Mouse (Mus musculus) myocyte (in vitro differentiated cells): Measurements from ENCODE around the gene Hoxa3. TPM values are rescaled to one million over a fixed set of nuclear protein-coding genes. Genes with fewer than 3 reads are reported as not detected.

Source experiments
- H3K27me3 ChIP-seq: one replicate; pipeline ENCODE4 v1.6.1; 2011; ENCODE audit not compliant: control insufficient read depth, insufficient read depth, insufficient read length
- H3K36me3 ChIP-seq: one replicate; pipeline ENCODE4 v1.6.1; 2011; ENCODE audit not compliant: control insufficient read depth, insufficient read depth
- H3K4me2 ChIP-seq: one replicate; pipeline ENCODE4 v1.6.1; 2011; ENCODE audit warnings: low read depth, control low read depth
- H3K4me3 ChIP-seq: one replicate; pipeline ENCODE4 v1.5.1; 2011; ENCODE audit warnings: mild to moderate bottlenecking, control low read depth, moderate library complexity
- H3K79me2 ChIP-seq: one replicate; pipeline ENCODE4 v1.6.1; 2011; ENCODE audit not compliant: control insufficient read depth, insufficient read depth
- H3ac ChIP-seq: one replicate; pipeline ENCODE4 v1.6.1; 2011; ENCODE audit not compliant: control insufficient read depth, insufficient read length
- CEBPB ChIP-seq: IDR thresholded peaks from 2 replicates; pipeline ENCODE4 v1.6.1; 2011; ENCODE audit warnings: mild to moderate bottlenecking, moderate library complexity; ENCODE audit not compliant: poor library complexity, insufficient read depth, severe bottlenecking
- E2F4 ChIP-seq: IDR thresholded peaks from one replicate; pipeline ENCODE4 v1.6.1; 2011; ENCODE audit warnings: mild to moderate bottlenecking, control low read depth, moderate library complexity; ENCODE audit not compliant: insufficient read depth
- MAX ChIP-seq: IDR thresholded peaks from one replicate; pipeline ENCODE4 v1.6.1; 2011; ENCODE audit warnings: low read depth, mild to moderate bottlenecking, control low read depth
- MYOD1 ChIP-seq, 3 experiments: IDR thresholded peaks; one replicate each; pipeline ENCODE4 v1.6.1; 2011; ENCODE audit warnings: control low read depth in 2 of 3, low read depth in 2 of 3, mild to moderate bottlenecking in 2 of 3, moderate library complexity in 1 of 3; ENCODE audit not compliant: insufficient read length in 2 of 3, control insufficient read depth in 1 of 3
- MYOG ChIP-seq, 3 experiments: IDR thresholded peaks; one replicate each; pipeline ENCODE4 v1.6.1; 2011; ENCODE audit warnings: control low read depth in 2 of 3, low read depth in 2 of 3, mild to moderate bottlenecking in 2 of 3; ENCODE audit not compliant: insufficient read length in 2 of 3, control insufficient read depth in 1 of 3, insufficient read depth in 1 of 3
- POLR2A ChIP-seq: IDR thresholded peaks from one replicate; pipeline ENCODE4 v1.6.1; 2011; ENCODE audit warnings: low read depth, mild to moderate bottlenecking, control low read depth, moderate library complexity; ENCODE audit not compliant: insufficient read length
- POLR2AphosphoS2 ChIP-seq: IDR thresholded peaks from one replicate; pipeline ENCODE4 v1.6.1; 2011; ENCODE audit warnings: low read depth, control low read depth; ENCODE audit not compliant: insufficient read length
- REST ChIP-seq: IDR thresholded peaks from one replicate; pipeline ENCODE4 v1.6.1; 2011; ENCODE audit warnings: mild to moderate bottlenecking, control low read depth, moderate library complexity; ENCODE audit not compliant: insufficient read depth, insufficient read length
- SRF ChIP-seq: IDR thresholded peaks from one replicate; pipeline ENCODE4 v1.6.1; 2011; ENCODE audit warnings: low read depth; ENCODE audit not compliant: control insufficient read depth, insufficient read length
- TCF12 ChIP-seq: IDR thresholded peaks from one replicate; pipeline ENCODE4 v1.6.1; 2011; ENCODE audit warnings: mild to moderate bottlenecking, control low read depth; ENCODE audit not compliant: poor library complexity, insufficient read depth, severe bottlenecking
- TCF3 ChIP-seq: IDR thresholded peaks from one replicate; pipeline ENCODE4 v1.6.1; 2011; ENCODE audit warnings: low read depth, control low read depth; ENCODE audit not compliant: insufficient read length
- USF1 ChIP-seq: IDR thresholded peaks from one replicate; pipeline ENCODE4 v1.6.1; 2011; ENCODE audit warnings: low read depth, mild to moderate bottlenecking, control low read depth, moderate library complexity
- polyA plus RNA-seq: library from polyadenylated mRNA; unstranded; fragments of >200 nt; fragmentation: generic; extraction: Trizol; gene quantifications from one replicate; pipeline ENCODE4 v1.2.1, GENCODE M21; 2012; ENCODE audit warnings: missing spikeins

Hoxa3 gene
- polyA plus RNA-seq, 1 experiment = 1.0 TPM

DNA sequence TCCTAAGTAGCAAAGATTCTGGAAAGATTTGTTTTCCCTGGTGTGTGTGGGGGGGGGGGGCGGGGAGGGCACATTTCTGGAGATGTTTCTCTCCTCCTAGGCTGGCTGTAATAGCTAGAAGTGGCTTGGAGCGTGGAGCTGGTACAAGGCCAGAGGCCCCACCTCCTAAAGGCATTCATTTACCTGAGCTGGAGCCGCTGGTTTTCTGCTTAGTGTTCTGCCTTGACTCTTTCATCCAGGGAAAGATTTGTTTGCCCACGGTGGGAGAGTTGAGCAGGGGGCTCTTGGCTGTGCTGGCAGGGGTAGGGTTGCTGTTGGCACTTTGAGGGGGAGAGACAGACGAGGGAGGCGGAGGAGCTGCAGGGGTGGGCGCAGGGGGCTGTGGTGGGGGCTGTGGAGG is 41.2 kb downstream of the Hoxa3 start:
- H3K36me3 ChIP-seq = no peaks in the 10 kb centered on the region
- H3K27me3 ChIP-seq = no peaks in the 10 kb centered on the region
- H3K79me2 ChIP-seq = no peaks in the 10 kb centered on the region
- no peak overlapping the region for H3K4me3 ChIP-seq
- TF ChIP-seq TCF12 (no peak), POLR2AphosphoS2 (no peak), MAX (no peak), CEBPB (no peak), TCF3 (no peak), USF1 (no peak), E2F4 (no peak), POLR2A (no peak), SRF (no peak), MYOG (IDR thresholded peaks at IDR 0.05; ENCODE audit: control insufficient read depth in 1 of 3, insufficient read depth in 1 of 3, insufficient read length in 2 of 3, low read depth in 2 of 3) (no peak), MYOD1 (IDR thresholded peaks at IDR 0.05; ENCODE audit: control insufficient read depth in 1 of 3, insufficient read length in 2 of 3, low read depth in 2 of 3) (no peak), REST (no peak)
- H3K4me2 ChIP-seq = no peak overlapping the region
- no peak overlapping the region for H3ac ChIP-seq

DNA sequence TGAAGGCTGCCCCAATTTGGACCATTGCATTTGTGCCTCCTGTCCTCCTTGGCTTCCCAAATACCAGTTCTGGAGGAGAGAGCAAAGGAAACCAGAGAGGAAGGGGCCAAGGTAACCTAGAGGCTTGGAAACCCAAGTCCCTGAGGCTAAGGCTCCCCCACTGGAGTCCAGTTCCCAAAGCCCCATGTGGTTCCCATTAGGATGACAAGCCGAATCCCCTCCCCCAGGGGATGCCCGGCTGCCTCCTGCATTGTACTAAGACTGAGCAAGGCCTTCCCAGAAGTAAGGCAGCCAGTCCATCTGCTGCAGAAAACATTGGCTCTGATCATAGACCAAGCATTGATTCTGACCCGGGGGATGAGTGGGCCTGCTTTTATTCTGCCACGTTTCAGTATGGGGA is 41.8 kb downstream of the Hoxa3 start:
- no peaks in the 10 kb centered on the region for H3K79me2 ChIP-seq
- no peak overlapping the region for H3K4me3 ChIP-seq
- H3K4me2 ChIP-seq = no peak overlapping the region
- H3ac ChIP-seq = no peak overlapping the region
- H3K36me3 ChIP-seq = no peaks in the 10 kb centered on the region
- no peaks in the 10 kb centered on the region for H3K27me3 ChIP-seq
- no peak for TF ChIP-seq TCF3

- H3ac ChIP-seq = no peak overlapping the region
- no peak overlapping the region for H3K4me3 ChIP-seq
- H3K36me3 ChIP-seq = no peaks in the 10 kb centered on the region
- no peak overlapping the region for H3K4me2 ChIP-seq
- no peaks in the 10 kb centered on the region for H3K79me2 ChIP-seq
- no peaks in the 10 kb centered on the region for H3K27me3 ChIP-seq
- no peak for TF ChIP-seq TCF12
- TF ChIP-seq MYOG (IDR thresholded peaks at IDR 0.05; ENCODE audit: control insufficient read depth in 1 of 3, insufficient read depth in 1 of 3, insufficient read length in 2 of 3, low read depth in 2 of 3) = no peak
- no peak for TF ChIP-seq USF1
- TF ChIP-seq E2F4 = no peak
- TF ChIP-seq CEBPB = no peak
- no peak for TF ChIP-seq MAX
- no peak for TF ChIP-seq TCF3
- TF ChIP-seq REST = no peak
- TF ChIP-seq POLR2A = no peak
- TF ChIP-seq MYOD1 (IDR thresholded peaks at IDR 0.05; ENCODE audit: control insufficient read depth in 1 of 3, insufficient read length in 2 of 3, low read depth in 2 of 3) = no peak
- no peak for TF ChIP-seq SRF
- TF ChIP-seq POLR2AphosphoS2 = no peak
These were observed 42.3 kb downstream of the Hoxa3 start for GRCm38 (mm10) chr6:52170898-52171223.

DNA sequence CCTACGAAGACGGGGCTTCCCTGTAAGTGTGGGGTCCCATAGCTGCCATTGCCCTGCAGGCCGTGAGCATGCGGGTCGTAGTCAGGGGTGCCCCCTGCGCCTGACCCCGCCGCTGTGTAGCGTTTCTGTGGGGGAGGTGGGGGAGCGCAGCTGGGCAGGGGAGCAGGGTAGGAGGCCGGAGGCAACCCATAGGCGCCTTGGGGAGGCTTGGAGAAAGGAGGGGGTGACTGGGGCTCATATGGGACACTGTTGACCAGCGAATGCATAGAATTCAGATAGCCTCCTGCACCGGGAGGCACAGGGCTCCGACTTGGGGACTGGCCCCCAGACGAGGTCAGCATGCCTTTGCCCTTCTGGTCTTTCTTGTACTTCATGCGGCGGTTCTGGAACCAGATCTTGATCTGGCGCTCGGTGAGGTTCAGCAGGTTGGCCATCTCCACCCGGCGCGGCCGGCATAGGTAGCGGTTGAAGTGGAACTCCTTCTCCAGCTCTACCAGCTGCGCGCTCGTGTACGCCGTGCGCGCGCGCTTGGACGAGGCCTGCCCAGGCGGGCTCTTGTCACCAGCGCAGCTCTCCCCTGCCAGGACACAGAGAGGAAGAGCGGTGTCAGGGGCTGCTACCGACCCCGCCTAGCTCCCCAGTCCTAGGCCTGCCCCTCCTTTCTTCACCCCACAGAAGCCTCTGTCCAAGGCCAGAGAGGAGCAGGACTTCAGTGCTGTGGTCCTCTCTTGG is 42.8 kb downstream of the Hoxa3 start:
- Histone ChIP-seq H3K27me3 (no peaks in the 10 kb centered on the region), H3K4me2 (no peak overlapping the region)

DNA sequence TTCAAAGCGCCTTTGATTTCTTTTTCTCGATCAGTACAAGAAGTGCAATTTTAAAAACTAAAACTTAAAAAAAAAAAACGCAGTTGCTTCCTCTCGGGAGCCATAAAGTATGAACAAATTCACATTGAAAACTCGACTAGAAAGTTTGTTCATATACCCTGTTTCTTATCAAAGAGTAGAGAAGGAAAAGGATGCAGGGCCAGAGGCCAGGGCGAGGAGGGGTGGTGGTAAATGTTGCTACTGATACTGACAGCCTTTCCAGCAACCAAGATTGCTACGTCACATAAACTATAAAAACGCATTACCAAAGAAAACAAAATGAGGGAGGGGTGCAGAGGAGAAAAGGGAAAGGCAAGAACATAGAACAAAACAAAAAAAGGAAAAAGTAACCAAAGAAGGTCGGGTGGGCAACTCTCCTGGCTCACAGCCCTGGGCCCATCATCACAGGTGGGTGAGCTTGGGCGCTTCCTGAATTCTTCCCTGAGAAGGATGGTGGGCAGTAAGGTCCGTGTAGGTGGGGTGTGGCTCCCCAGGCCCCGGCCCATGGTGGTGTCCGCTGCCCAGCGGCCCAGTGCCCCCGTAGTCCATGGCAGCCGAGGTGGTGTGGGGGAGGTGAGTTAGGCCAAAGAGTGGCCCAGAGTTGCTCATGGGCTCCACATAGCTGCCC is 43.5 kb downstream of the Hoxa3 start:
- TF ChIP-seq TCF3 = no peak
- peak in 1 of 3 experiments; percentile 3 for TF ChIP-seq MYOG (IDR thresholded peaks at IDR 0.05; ENCODE audit: control insufficient read depth in 1 of 3, insufficient read depth in 1 of 3, insufficient read length in 2 of 3, low read depth in 2 of 3)
- Histone ChIP-seq H3K36me3 (no peaks in the 10 kb centered on the region), H3K79me2 (no peaks in the 10 kb centered on the region), H3K4me3 (no peak overlapping the region), H3ac (no peak overlapping the region), H3K4me2 (no peak overlapping the region), H3K27me3 (no peaks in the 10 kb centered on the region)

More for the DNA sequence above, 42.8 kb downstream of the Hoxa3 start:
- no peak overlapping the region for H3ac ChIP-seq
- no peaks in the 10 kb centered on the region for H3K79me2 ChIP-seq
- no peak overlapping the region for H3K4me3 ChIP-seq
- TF ChIP-seq POLR2AphosphoS2 (no peak), E2F4 (no peak), MYOD1 (IDR thresholded peaks at IDR 0.05; ENCODE audit: control insufficient read depth in 1 of 3, insufficient read length in 2 of 3, low read depth in 2 of 3) (no peak), TCF12 (no peak), SRF (no peak), MYOG (IDR thresholded peaks at IDR 0.05; ENCODE audit: control insufficient read depth in 1 of 3, insufficient read depth in 1 of 3, insufficient read length in 2 of 3, low read depth in 2 of 3) (no peak), REST (no peak), CEBPB (no peak), USF1 (no peak), MAX (no peak), POLR2A (no peak), TCF3 (no peak)
- H3K36me3 ChIP-seq = no peaks in the 10 kb centered on the region
